Mouse (Mus musculus) heart, embryonic 14.5 days (tissue): ENCODE results near the gene Oas1g. TPM values are rescaled to one million over a fixed set of nuclear protein-coding genes. Genes with fewer than 3 reads are reported as not detected.

ENCODE experiments used
- ATAC-seq: fragments of 200-750 bp; cut with Nextera tagmentation; 2 replicates; pipeline ENCODE4 v1.8.0; 2017; ENCODE audit warnings: low read depth, moderate TSS enrichment; ENCODE audit not compliant: insufficient number of reproducible peaks, insufficient read depth, low FRiP score
- H3K27ac ChIP-seq, 2 experiments: fragments of 200-500 bp in 1 of 2; fragments of 300-500 bp in 1 of 2; sonication (generic) in 1 of 2; replicated peaks in 1 of 2; 2 replicates each; pipeline ENCODE4 v1.5.1; 2012 to 2014; ENCODE audit warnings: low read depth in 2 of 2, low read length in 2 of 2, control low read depth in 1 of 2, mild to moderate bottlenecking in 1 of 2, mixed read lengths in 1 of 2; ENCODE audit not compliant: control insufficient read depth in 1 of 2, insufficient read depth in 1 of 2
- H3K27me3 ChIP-seq: fragments of 300-500 bp; sonication (generic); 2 replicates; pipeline ENCODE4 v1.6.1; 2014; ENCODE audit warnings: mild to moderate bottlenecking, low read length, control low read depth; ENCODE audit not compliant: control insufficient read depth, insufficient read depth
- H3K36me3 ChIP-seq: fragments of 300-500 bp; sonication (generic); 2 replicates; pipeline ENCODE4 v1.6.1; 2014; ENCODE audit warnings: mild to moderate bottlenecking, control low read depth, low read length, mixed read lengths; ENCODE audit not compliant: control insufficient read depth, insufficient read depth
- H3K4me1 ChIP-seq, 2 experiments: fragments of 200-500 bp in 1 of 2; fragments of 300-500 bp in 1 of 2; sonication (generic) in 1 of 2; 2 replicates each; pipeline ENCODE4 v1.6.1; 2012 to 2014; ENCODE audit warnings: low read length in 2 of 2, control low read depth in 1 of 2, mixed read lengths in 1 of 2; ENCODE audit not compliant: control insufficient read depth in 2 of 2, insufficient read depth in 2 of 2
- H3K4me2 ChIP-seq: fragments of 300-500 bp; sonication (generic); 2 replicates; pipeline ENCODE4 v1.6.1; 2014; ENCODE audit warnings: mild to moderate bottlenecking, low read length
- H3K4me3 ChIP-seq, 2 experiments: fragments of 200-500 bp in 1 of 2; fragments of 300-500 bp in 1 of 2; sonication (generic) in 1 of 2; 2 replicates each; pipeline ENCODE4 v1.5.1; 2012 to 2014; ENCODE audit warnings: low read length in 2 of 2, mild to moderate bottlenecking in 2 of 2, control low read depth in 1 of 2, low read depth in 1 of 2, moderate library complexity in 1 of 2; ENCODE audit not compliant: control insufficient read depth in 1 of 2, insufficient read depth in 1 of 2
- H3K9ac ChIP-seq: fragments of 300-500 bp; sonication (generic); 2 replicates; pipeline ENCODE4 v1.6.1; 2014; ENCODE audit warnings: mild to moderate bottlenecking, low read length
- H3K9me3 ChIP-seq: fragments of 300-500 bp; sonication (generic); 2 replicates; pipeline ENCODE4 v1.6.1; 2016; ENCODE audit warnings: low read length, control low read depth; ENCODE audit not compliant: control insufficient read depth
- WGBS: fragments of 180-500 bp; shearing (Covaris S2); extraction: QIAGEN DNeasy Blood & Tissue Kit; methylation state at CpG from one replicate; pipeline ENCODE4 v1.1.7; 2014; 5-methylcytosine and 5-hydroxymethylcytosine counted together
- polyA plus RNA-seq: library from polyadenylated mRNA; unstranded; fragments of >200 nt; fragmentation: Nextera tagmentation; extraction: Ambion mirVana; gene quantifications from 2 replicates; pipeline ENCODE4 v1.2.1, GENCODE M21; 2014

Gene Oas1g
- polyA plus RNA-seq, 1 experiment from 2014 or later, result 0.45 TPM

GRCm38 (mm10) chr5:120870081-120870480, 17.3 kb downstream of the Oas1g start:
- ATAC-seq, result no peak
- no peaks in the 10 kb centered on the region for H3K9me3 ChIP-seq
- no peaks in the 10 kb centered on the region for H3K4me1 ChIP-seq
- no peak overlapping the region for H3K27ac ChIP-seq
- no peak overlapping the region for H3K4me3 ChIP-seq
- no peaks in the 10 kb centered on the region for H3K36me3 ChIP-seq
- WGBS, result 56% methylated on average over 3 of the region's 3 CpGs
- H3K27me3 ChIP-seq, result no peaks in the 10 kb centered on the region
- H3K4me2 ChIP-seq, result no peak overlapping the region
- H3K9ac ChIP-seq, result no peak overlapping the region

GRCm38 (mm10) chr5:120869436-120870015, 17.9 kb downstream of the Oas1g start:
- no peaks in the 10 kb centered on the region for H3K36me3 ChIP-seq
- H3K27ac ChIP-seq, result no peak overlapping the region
- no peak for ATAC-seq
- H3K9ac ChIP-seq, result no peak overlapping the region
- no peak overlapping the region for H3K4me3 ChIP-seq
- no peaks in the 10 kb centered on the region for H3K4me1 ChIP-seq
- H3K4me2 ChIP-seq, result no peak overlapping the region
- H3K27me3 ChIP-seq, result no peaks in the 10 kb centered on the region
- no peaks in the 10 kb centered on the region for H3K9me3 ChIP-seq
- WGBS, result 75% methylated on average over 7 of the region's 7 CpGs

- Histone ChIP-seq H3K27me3 (no peaks in the 10 kb centered on the region), H3K36me3 (no peaks in the 10 kb centered on the region), H3K4me2 (no peak overlapping the region), H3K9ac (no peak overlapping the region), H3K27ac (no peak overlapping the region), H3K4me1 (no peaks in the 10 kb centered on the region), H3K4me3 (no peak overlapping the region), H3K9me3 (no peaks in the 10 kb centered on the region)
- no peak for ATAC-seq
- WGBS, result 65% methylated on average over 3 of the region's 3 CpGs
These were observed 22.0 kb downstream of the Oas1g start for GRCm38 (mm10) chr5:120865336-120865860.

GRCm38 (mm10) chr5:120861121-120861520, 26.3 kb downstream of the Oas1g start, which contains the start of gene Oas1h:
Gene Oas1h (plus strand): TSS chr5:120861421.
- ATAC-seq, result no peak
- H3K9me3 ChIP-seq, result no peaks in the 10 kb centered on the region

GRCm38 (mm10) chr5:120859241-120859640, 28.2 kb downstream of the Oas1g start:
- WGBS, result 60% methylated on average over 2 of the region's 2 CpGs
- no peak overlapping the region for H3K9ac ChIP-seq
- H3K9me3 ChIP-seq, result peaks cover 4% of the 10 kb centered on the region
- H3K4me1 ChIP-seq, result no peaks in the 10 kb centered on the region
- ATAC-seq, result no peak
- H3K27me3 ChIP-seq, result no peaks in the 10 kb centered on the region
- no peaks in the 10 kb centered on the region for H3K36me3 ChIP-seq
- H3K27ac ChIP-seq, result no peak overlapping the region
- H3K4me2 ChIP-seq, result no peak overlapping the region
- no peak overlapping the region for H3K4me3 ChIP-seq

More at GRCm38 (mm10) chr5:120861121-120861520, 26.3 kb downstream of the Oas1g start, which contains the start of gene Oas1h:
- Histone ChIP-seq H3K27ac (no peak within 1 kb of the TSS), H3K4me1 (no peaks in the 10 kb centered on the region), H3K27me3 (no peaks in the 10 kb centered on the region), H3K36me3 (no peaks in the 10 kb centered on the region), H3K9ac (no peak within 1 kb of the TSS), H3K4me2 (no peak within 1 kb of the TSS), H3K4me3 (no peak within 1 kb of the TSS)
- 42% methylated on average over 4 of the region's 4 CpGs for WGBS

- no peak overlapping the region for H3K27ac ChIP-seq
- no peak for ATAC-seq
- no peaks in the 10 kb centered on the region for H3K27me3 ChIP-seq
- WGBS, result 59% methylated on average over 3 of the region's 3 CpGs
- no peaks in the 10 kb centered on the region for H3K4me1 ChIP-seq
- H3K4me3 ChIP-seq, result no peak overlapping the region
- no peak overlapping the region for H3K4me2 ChIP-seq
- no peak overlapping the region for H3K9ac ChIP-seq
- peaks cover 11% of the 10 kb centered on the region for H3K9me3 ChIP-seq
- no peaks in the 10 kb centered on the region for H3K36me3 ChIP-seq
These were observed 37.7 kb downstream of the Oas1g start for GRCm38 (mm10) chr5:120849601-120850136.

- no peaks in the 10 kb centered on the region for H3K36me3 ChIP-seq
- ATAC-seq, result no peak
- no peaks in the 10 kb centered on the region for H3K27me3 ChIP-seq
- no peak within 1 kb of the TSS for H3K4me3 ChIP-seq
- no peak within 1 kb of the TSS for H3K9ac ChIP-seq
- no peak within 1 kb of the TSS for H3K27ac ChIP-seq
- no peaks in the 10 kb centered on the region for H3K4me1 ChIP-seq
- H3K9me3 ChIP-seq, result 0 out of 2 replicates have a peak, but pooled peaks cover 4% of the 10 kb centered on the region
- H3K4me2 ChIP-seq, result no peak within 1 kb of the TSS
- WGBS, result 75% methylated on average over 4 of the region's 4 CpGs
These were observed 40.3 kb downstream of the Oas1g start, which contains the start of gene Oas1f for GRCm38 (mm10) chr5:120847067-120847466. Gene Oas1f (plus strand): TSS chr5:120847367.
